16 mouse cellular contexts compared by ENCODE assay signal in the genomic region with DNA sequence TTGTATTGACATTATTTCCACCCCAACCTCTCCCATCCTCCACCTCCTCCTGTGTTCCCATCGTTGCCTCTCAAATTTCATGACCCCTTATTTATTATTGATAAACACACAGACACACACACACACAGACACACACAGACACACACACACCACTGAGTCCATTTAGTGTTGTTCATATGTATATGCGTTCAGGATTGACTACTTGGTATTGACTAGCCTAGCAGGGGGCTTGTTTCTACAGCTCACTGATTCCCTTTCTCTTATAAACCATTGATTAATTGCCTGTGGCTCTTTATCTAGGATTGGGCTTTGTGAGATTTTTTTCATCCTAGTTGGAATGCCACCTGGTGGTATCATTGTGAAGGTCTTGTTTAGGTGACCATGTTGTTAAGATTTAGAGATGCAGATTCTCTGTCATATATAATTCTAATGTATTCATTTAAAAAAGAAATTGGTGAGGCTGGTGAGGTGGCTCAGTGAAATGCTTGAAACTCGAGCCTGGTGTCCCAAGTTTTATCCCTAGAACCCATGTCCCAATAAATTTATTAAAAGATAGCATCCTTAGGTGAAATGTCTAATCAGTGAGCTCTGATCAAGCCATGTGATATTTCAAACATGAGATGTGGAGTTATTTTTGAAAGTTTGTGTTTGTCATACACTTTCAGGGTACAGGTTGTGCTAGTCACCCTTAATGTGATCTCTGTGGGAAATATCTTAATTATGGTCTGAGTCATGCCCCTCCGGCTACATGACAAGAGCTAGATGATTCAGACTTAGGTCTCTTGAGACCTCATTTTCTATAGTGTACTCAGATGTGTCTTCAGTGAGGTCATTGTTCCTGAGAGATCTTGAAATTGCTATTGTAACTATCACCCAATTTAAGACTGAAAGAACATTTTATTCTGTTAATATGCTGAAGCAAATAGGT. TPM values are rescaled to one million over a fixed set of nuclear protein-coding genes. Genes with fewer than 3 reads are reported as not detected.
DNase-seq lines count a peak whose midpoint lies in the region; ATAC-seq lines count a peak whose summit lies in the region.
"Had no signal": no experiment of that assay in that cellular context is flagged by ENCODE, and none has a peak within 500 bp of the region (broad histone marks: within the 10 kb centered on the region; RNA-seq: fewer than 3 reads in every experiment).

No protein-coding gene starts in this region.

- H3K4me2 ChIP-seq in midbrain, embryonic 12.5 days (replicated peaks), result no peak overlapping the region
- H3K4me2 ChIP-seq in midbrain, embryonic 16.5 days (ENCODE audit: low read length), result no peak overlapping the region
- H3K4me2 ChIP-seq in hindbrain, embryonic 16.5 days (ENCODE audit: low read length), result no peak overlapping the region

- no peak overlapping the region for H3K4me3 ChIP-seq in midbrain, embryonic 12.5 days
- no peak overlapping the region for H3K4me3 ChIP-seq in midbrain, embryonic 16.5 days (ENCODE audit: low read depth, low read length)
- no peak overlapping the region for H3K4me3 ChIP-seq in hindbrain, embryonic 16.5 days (ENCODE audit: low read length)

- 66% methylated on average over 4 of the region's 4 CpGs for WGBS in midbrain, embryonic 12.5 days
- 55% methylated on average over 4 of the region's 4 CpGs for WGBS in midbrain, embryonic 16.5 days
- 42% methylated on average over 4 of the region's 4 CpGs for WGBS in hindbrain, embryonic 16.5 days

- no peaks in the 10 kb centered on the region for H3K27me3 ChIP-seq in midbrain, embryonic 12.5 days
- no peaks in the 10 kb centered on the region for H3K27me3 ChIP-seq in midbrain, embryonic 16.5 days (ENCODE audit: control insufficient read depth, insufficient read depth, low read depth, low read length)
- H3K27me3 ChIP-seq in hindbrain, embryonic 16.5 days (replicated peaks; ENCODE audit: control insufficient read depth, insufficient read depth, low read length), result no peaks in the 10 kb centered on the region

- H3K36me3 ChIP-seq in midbrain, embryonic 12.5 days, result no peaks in the 10 kb centered on the region
- H3K36me3 ChIP-seq in midbrain, embryonic 16.5 days (ENCODE audit: control insufficient read depth, insufficient read depth, low read length), result no peaks in the 10 kb centered on the region
- H3K36me3 ChIP-seq in hindbrain, embryonic 16.5 days (ENCODE audit: control insufficient read depth, insufficient read depth, low read length), result no peaks in the 10 kb centered on the region

- peak; percentile 1 for DNase-seq in embryo, embryonic 10.5 days (ENCODE audit: low spot score)
- DNase-seq in embryo, embryonic 10 days (ENCODE audit: low spot score), result no peak
- no peak for DNase-seq in c-Kit-positive CD71-positive TER-119-positive erythroid progenitor cells, embryonic 14.5 days (ENCODE audit: low spot score)
- DNase-seq in gastrocnemius, postnatal 36 days, result no peak
- no peak for DNase-seq in adrenal gland, postnatal 36 days
- DNase-seq: cerebellum, adult 11-12 months; kidney, adult 18-20 months; lung, adult 2 months had no signal

- H3K9me3 ChIP-seq in midbrain, embryonic 12.5 days, result no peaks in the 10 kb centered on the region
- H3K9me3 ChIP-seq in midbrain, embryonic 16.5 days (replicated peaks; ENCODE audit: control insufficient read depth, low read length, poor library complexity, severe bottlenecking), result peaks cover 2% of the 10 kb centered on the region; the same call in 1 of the 2 replicates
- H3K9me3 ChIP-seq in hindbrain, embryonic 16.5 days (ENCODE audit: control insufficient read depth, low read length), result 0 out of 2 replicates have a peak, but pooled peaks cover 4% of the 10 kb centered on the region

- H3K27ac ChIP-seq in midbrain, embryonic 12.5 days (replicated peaks), result 0 out of 2 replicates have a peak overlapping the region, but pooled peaks have one; percentile 10
- H3K27ac ChIP-seq in midbrain, embryonic 16.5 days (ENCODE audit: low read length), result no peak overlapping the region
- no peak overlapping the region for H3K27ac ChIP-seq in hindbrain, embryonic 16.5 days (ENCODE audit: low read depth, low read length)

- ATAC-seq in midbrain, embryonic 12.5 days (ENCODE audit: low FRiP score, low read depth), result peak; percentile 69
- no peak for ATAC-seq in midbrain, embryonic 16.5 days
- ATAC-seq in hindbrain, embryonic 16.5 days, result 0 out of 2 replicates have a peak, but pooled peaks have one; percentile 27

- intact Hi-C loops in gastrocnemius, postnatal 36 days (cut with DNase I), result loop anchor here (10.0 kb wide), 1 partner anchor 433 kb away; no protein-coding TSS in a partner anchor

- H3K4me1 ChIP-seq in midbrain, embryonic 12.5 days, result no peaks in the 10 kb centered on the region
- H3K4me1 ChIP-seq in midbrain, embryonic 16.5 days (ENCODE audit: control insufficient read depth, insufficient read depth, low read length), result no peaks in the 10 kb centered on the region
- no peaks in the 10 kb centered on the region for H3K4me1 ChIP-seq in hindbrain, embryonic 16.5 days (ENCODE audit: control insufficient read depth, insufficient read depth, low read depth, low read length)

- no peak overlapping the region for H3K9ac ChIP-seq in midbrain, embryonic 12.5 days (replicated peaks)
- H3K9ac ChIP-seq in midbrain, embryonic 16.5 days (ENCODE audit: low read depth, low read length), result no peak overlapping the region
- no peak overlapping the region for H3K9ac ChIP-seq in hindbrain, embryonic 16.5 days (ENCODE audit: low read depth, low read length)

RNA-seq across cellular contexts. Expression of gene Apool, which starts 36.6 kb away (rescaled TPM):
- 51.5 and 53.3 TPM in 2 replicates for polyA plus RNA-seq in midbrain, embryonic 12.5 days (2016; fragmentation: Nextera tagmentation; extraction: Ambion mirVana)
- polyA plus RNA-seq in midbrain, embryonic 16.5 days (2015; fragmentation: Nextera tagmentation; extraction: Ambion mirVana), result 15.7 and 16.5 TPM in 2 replicates
- 16.8 and 18.5 TPM in 2 replicates for polyA plus RNA-seq in hindbrain, embryonic 16.5 days (2015; fragmentation: Nextera tagmentation; extraction: Ambion mirVana)
- 10 to 100 TPM; 43.1 to 43.2 TPM for total RNA-seq in gastrocnemius, postnatal 36 days (2021)
- 10 to 100 TPM; 43.9 to 50.5 TPM for total RNA-seq in adrenal gland, postnatal 36 days (2021)

RNA-seq across cellular contexts. Expression of gene Satl1, which starts 58.8 kb away (rescaled TPM):
- polyA plus RNA-seq in midbrain, embryonic 12.5 days (2016; fragmentation: Nextera tagmentation; extraction: Ambion mirVana), result not detected in 2 replicates
- not detected in 2 replicates for polyA plus RNA-seq in midbrain, embryonic 16.5 days (2015; fragmentation: Nextera tagmentation; extraction: Ambion mirVana)
- not detected in 2 replicates for polyA plus RNA-seq in hindbrain, embryonic 16.5 days (2015; fragmentation: Nextera tagmentation; extraction: Ambion mirVana)
- not detected for total RNA-seq in gastrocnemius, postnatal 36 days (2021)
- total RNA-seq in adrenal gland, postnatal 36 days (2021), result not detected
- total RNA-seq: adrenal gland, postnatal 10 days; heart, adult 18-20 months; heart, postnatal 14 days; megakaryocyte, adult 5-6 weeks had no signal
- polyA plus RNA-seq: limb, embryonic 11.5 days; lung, adult 2 months had no signal
